Mouse (Mus musculus): Measurements from ENCODE around the gene Btn2a2.
A peak's percentile ranks its signal among the peaks of the same experiment; 100 is the strongest.

Gene Btn2a2

GRCm38 (mm10) chr13:23445156-23445555, 43.5 kb downstream of the Btn2a2 start:
- no peak for DNase-seq

- DNase-seq, result no peak
Observed at GRCm38 (mm10) chr13:23444451-23444850, 44.2 kb downstream of the Btn2a2 start.

- no peak for DNase-seq
Observed at GRCm38 (mm10) chr13:23439901-23440300, 48.8 kb downstream of the Btn2a2 start.

GRCm38 (mm10) chr13:23438521-23438920, 50.1 kb downstream of the Btn2a2 start:
- DNase-seq, result peak; percentile 32 to 69

- peak; percentile 85 to 95 for DNase-seq
Observed at GRCm38 (mm10) chr13:23437908-23438307, 50.7 kb downstream of the Btn2a2 start.

- peak; percentile 39 to 72 for DNase-seq
Observed at GRCm38 (mm10) chr13:23436861-23437822, 51.5 kb downstream of the Btn2a2 start.

GRCm38 (mm10) chr13:23436231-23436661, 52.4 kb downstream of the Btn2a2 start:
- peak; percentile 50 to 66 for DNase-seq

- no peak for DNase-seq
Observed at GRCm38 (mm10) chr13:23435676-23436075, 53.0 kb downstream of the Btn2a2 start.

- DNase-seq, result no peak
Observed at GRCm38 (mm10) chr13:23435241-23435640, 53.4 kb downstream of the Btn2a2 start.

- no peak for DNase-seq
Observed at GRCm38 (mm10) chr13:23434426-23434825, 54.2 kb downstream of the Btn2a2 start.

- no peak for DNase-seq
Observed at GRCm38 (mm10) chr13:23433801-23434200, 54.9 kb downstream of the Btn2a2 start.

- no peak for DNase-seq
Observed at GRCm38 (mm10) chr13:23433206-23433605, 55.5 kb downstream of the Btn2a2 start.

GRCm38 (mm10) chr13:23432562-23433201, 56.0 kb downstream of the Btn2a2 start:
- peak; percentile 86 to 91 for DNase-seq

GRCm38 (mm10) chr13:23431351-23431771, 57.3 kb downstream of the Btn2a2 start:
- peak; percentile 64 to 82 for DNase-seq

GRCm38 (mm10) chr13:23430734-23431133, 57.9 kb downstream of the Btn2a2 start:
- peak; percentile 79 to 81 for DNase-seq

- no peak for DNase-seq
Observed at GRCm38 (mm10) chr13:23429771-23430380, 58.8 kb downstream of the Btn2a2 start.

- DNase-seq, result no peak
Observed at GRCm38 (mm10) chr13:23428166-23428993, 60.3 kb downstream of the Btn2a2 start.
